Mouse (Mus musculus) limb, embryonic 10.5 days (tissue): ENCODE measurements around the gene Pip5kl1. TPM values are rescaled to one million over a fixed set of nuclear protein-coding genes. Genes with fewer than 3 reads are reported as not detected.

Source experiments
- DNase-seq: peaks from one replicate; pipeline ENCODE4 v3.0.0-alpha.2; 2017; ENCODE audit warnings: low spot score
- H3K27ac ChIP-seq: fragments of 300-500 bp; sonication (generic); 2 replicates; pipeline ENCODE4 v1.5.1; 2016; ENCODE audit warnings: mild to moderate bottlenecking
- H3K27me3 ChIP-seq: fragments of 300-500 bp; sonication (generic); 2 replicates; pipeline ENCODE4 v1.6.1; 2016; ENCODE audit warnings: low read depth, mild to moderate bottlenecking; ENCODE audit not compliant: poor library complexity, severe bottlenecking
- H3K36me3 ChIP-seq: fragments of 300-500 bp; sonication (generic); 2 replicates; pipeline ENCODE4 v1.6.1; 2016; ENCODE audit warnings: mild to moderate bottlenecking, moderate library complexity
- H3K4me1 ChIP-seq: fragments of 300-500 bp; sonication (generic); 2 replicates; pipeline ENCODE4 v1.6.1; 2016
- H3K4me3 ChIP-seq: fragments of 300-500 bp; sonication (generic); 2 replicates; pipeline ENCODE4 v1.5.1; 2016; ENCODE audit warnings: mild to moderate bottlenecking, moderate library complexity
- H3K9me3 ChIP-seq: fragments of 300-500 bp; sonication (generic); replicated peaks from 2 replicates; pipeline ENCODE4 v1.6.1; 2016; ENCODE audit warnings: mild to moderate bottlenecking
- WGBS: fragments of 180-500 bp; shearing (Covaris S2); methylation state at CpG from one replicate; pipeline ENCODE4 v1.1.7; 2016; 5-methylcytosine and 5-hydroxymethylcytosine counted together
- polyA plus RNA-seq: library from polyadenylated mRNA; unstranded; fragments of >200 nt; fragmentation: Nextera tagmentation; extraction: Ambion mirVana; gene quantifications from 2 replicates; pipeline ENCODE4 v1.2.1, GENCODE M21; 2016

The Pip5kl1 gene
- polyA plus RNA-seq, 1 experiment from 2014 or later, result 2.7 TPM

- WGBS, result 62% methylated on average over 26 of the region's 26 CpGs
- H3K36me3 ChIP-seq, result peaks cover 40% of the 10 kb centered on the region
Observed at GRCm38 (mm10) chr2:32612274-32612673, 37.7 kb downstream of the Pip5kl1 start.

GRCm38 (mm10) chr2:32617109-32617508, 42.5 kb downstream of the Pip5kl1 start:
- H3K4me1 ChIP-seq, result peaks cover 41% of the 10 kb centered on the region
- no peaks in the 10 kb centered on the region for H3K9me3 ChIP-seq
- peaks cover 64% of the 10 kb centered on the region for H3K36me3 ChIP-seq
- no peak overlapping the region for H3K27ac ChIP-seq
- 100% methylated on average over 1 of the region's 1 CpGs for WGBS
- no peak for DNase-seq
- H3K4me3 ChIP-seq, result no peak overlapping the region
- H3K27me3 ChIP-seq, result no peaks in the 10 kb centered on the region

More at GRCm38 (mm10) chr2:32612274-32612673, 37.7 kb downstream of the Pip5kl1 start:
- Histone ChIP-seq H3K4me3 (no peak overlapping the region), H3K27me3 (no peaks in the 10 kb centered on the region), H3K9me3 (no peaks in the 10 kb centered on the region), H3K4me1 (peaks cover 38% of the 10 kb centered on the region), H3K27ac (no peak overlapping the region)
- DNase-seq, result no peak

- H3K36me3 ChIP-seq, result peaks cover 59% of the 10 kb centered on the region
- 94% methylated on average over 4 of the region's 4 CpGs for WGBS
Observed at GRCm38 (mm10) chr2:32617601-32618000, 43.0 kb downstream of the Pip5kl1 start.

GRCm38 (mm10) chr2:32618051-32618450, 43.5 kb downstream of the Pip5kl1 start:
- peak overlapping the region; percentile 87 for H3K27ac ChIP-seq
- DNase-seq, result no peak
- H3K36me3 ChIP-seq, result peaks cover 55% of the 10 kb centered on the region
- H3K9me3 ChIP-seq, result no peaks in the 10 kb centered on the region
- H3K4me1 ChIP-seq, result peaks cover 41% of the 10 kb centered on the region
- H3K4me3 ChIP-seq, result no peak overlapping the region
- WGBS, result 90% methylated on average over 9 of the region's 9 CpGs
- no peaks in the 10 kb centered on the region for H3K27me3 ChIP-seq

More at GRCm38 (mm10) chr2:32617601-32618000, 43.0 kb downstream of the Pip5kl1 start:
- Histone ChIP-seq H3K4me1 (peaks cover 41% of the 10 kb centered on the region), H3K27me3 (no peaks in the 10 kb centered on the region), H3K27ac (no peak overlapping the region), H3K9me3 (no peaks in the 10 kb centered on the region), H3K4me3 (no peak overlapping the region)
- DNase-seq, result no peak

GRCm38 (mm10) chr2:32620682-32621516, 46.3 kb downstream of the Pip5kl1 start:
- H3K36me3 ChIP-seq, result peaks cover 35% of the 10 kb centered on the region
- peaks cover 61% of the 10 kb centered on the region for H3K4me1 ChIP-seq
- DNase-seq, result peak; percentile 48
- H3K27me3 ChIP-seq, result no peaks in the 10 kb centered on the region
- H3K27ac ChIP-seq, result peak overlapping the region; percentile 87
- no peaks in the 10 kb centered on the region for H3K9me3 ChIP-seq
- H3K4me3 ChIP-seq, result peak overlapping the region; percentile 20
- WGBS, result 24% methylated on average over 4 of the region's 4 CpGs

- DNase-seq, result no peak
- peaks cover 67% of the 10 kb centered on the region for H3K4me1 ChIP-seq
- peak within 1 kb of the TSS; percentile 87 for H3K27ac ChIP-seq
- no peaks in the 10 kb centered on the region for H3K27me3 ChIP-seq
- no peaks in the 10 kb centered on the region for H3K9me3 ChIP-seq
- H3K4me3 ChIP-seq, result peak within 1 kb of the TSS; percentile 20
- WGBS, result 51% methylated on average over 7 of the region's 7 CpGs
- peaks cover 32% of the 10 kb centered on the region for H3K36me3 ChIP-seq
Observed at GRCm38 (mm10) chr2:32621517-32621859, 46.9 kb downstream of the Pip5kl1 start, which contains the start of gene Ak1. Gene Ak1 (plus strand): TSS chr2:32621758.

GRCm38 (mm10) chr2:32624111-32624748, 49.6 kb downstream of the Pip5kl1 start:
- Histone ChIP-seq H3K9me3 (no peaks in the 10 kb centered on the region), H3K27me3 (no peaks in the 10 kb centered on the region), H3K27ac (peak overlapping the region; percentile 90), H3K4me1 (peaks cover 81% of the 10 kb centered on the region), H3K36me3 (peaks cover 6% of the 10 kb centered on the region), H3K4me3 (peak overlapping the region; percentile 46; the same call in 1 of the 2 replicates)
- no peak for DNase-seq
- 81% methylated on average over 5 of the region's 5 CpGs for WGBS

- under 1% methylated on average over 13 of the region's 13 CpGs for WGBS
- H3K27me3 ChIP-seq, result no peaks in the 10 kb centered on the region
- no peaks in the 10 kb centered on the region for H3K36me3 ChIP-seq
- no peaks in the 10 kb centered on the region for H3K9me3 ChIP-seq
- DNase-seq, result peak; percentile 81
- H3K27ac ChIP-seq, result peak overlapping the region; percentile 90
- peak overlapping the region; percentile 46 for H3K4me3 ChIP-seq
- H3K4me1 ChIP-seq, result peaks cover 81% of the 10 kb centered on the region
Observed at GRCm38 (mm10) chr2:32625212-32625872, 50.7 kb downstream of the Pip5kl1 start.

GRCm38 (mm10) chr2:32625873-32626694, 51.5 kb downstream of the Pip5kl1 start:
- H3K4me3 ChIP-seq, result peak overlapping the region; percentile 46
- peaks cover 75% of the 10 kb centered on the region for H3K4me1 ChIP-seq
- H3K27ac ChIP-seq, result peak overlapping the region; percentile 90
- no peaks in the 10 kb centered on the region for H3K9me3 ChIP-seq
- WGBS, result 30% methylated on average over 5 of the region's 5 CpGs
- no peaks in the 10 kb centered on the region for H3K27me3 ChIP-seq
- no peak for DNase-seq
- no peaks in the 10 kb centered on the region for H3K36me3 ChIP-seq

GRCm38 (mm10) chr2:32627266-32628043, 52.9 kb downstream of the Pip5kl1 start:
- Histone ChIP-seq H3K4me3 (peak overlapping the region; percentile 17; the same call in 1 of the 2 replicates), H3K27me3 (no peaks in the 10 kb centered on the region), H3K9me3 (no peaks in the 10 kb centered on the region), H3K27ac (peak overlapping the region; percentile 90), H3K4me1 (peaks cover 74% of the 10 kb centered on the region), H3K36me3 (no peaks in the 10 kb centered on the region)
- WGBS, result 60% methylated on average over 20 of the region's 20 CpGs
- no peak for DNase-seq

GRCm38 (mm10) chr2:32628044-32628550, 53.5 kb downstream of the Pip5kl1 start:
- no peaks in the 10 kb centered on the region for H3K36me3 ChIP-seq
- H3K4me1 ChIP-seq, result peaks cover 74% of the 10 kb centered on the region
- peak overlapping the region; percentile 17; the same call in 1 of the 2 replicates for H3K4me3 ChIP-seq
- WGBS, result 49% methylated on average over 4 of the region's 4 CpGs
- no peak for DNase-seq
- no peaks in the 10 kb centered on the region for H3K27me3 ChIP-seq
- peak overlapping the region; percentile 90 for H3K27ac ChIP-seq
- no peaks in the 10 kb centered on the region for H3K9me3 ChIP-seq
